Mouse (Mus musculus): ENCODE measurements around the gene Zfp423. TPM values are rescaled to one million over a fixed set of nuclear protein-coding genes. Genes with fewer than 3 reads are reported as not detected.

Zfp423 gene
- not detected in 2 replicates for polyA plus RNA-seq (2012; ENCODE audit: insufficient read depth, insufficient read length, low replicate concordance, missing spikeins)

DNA sequence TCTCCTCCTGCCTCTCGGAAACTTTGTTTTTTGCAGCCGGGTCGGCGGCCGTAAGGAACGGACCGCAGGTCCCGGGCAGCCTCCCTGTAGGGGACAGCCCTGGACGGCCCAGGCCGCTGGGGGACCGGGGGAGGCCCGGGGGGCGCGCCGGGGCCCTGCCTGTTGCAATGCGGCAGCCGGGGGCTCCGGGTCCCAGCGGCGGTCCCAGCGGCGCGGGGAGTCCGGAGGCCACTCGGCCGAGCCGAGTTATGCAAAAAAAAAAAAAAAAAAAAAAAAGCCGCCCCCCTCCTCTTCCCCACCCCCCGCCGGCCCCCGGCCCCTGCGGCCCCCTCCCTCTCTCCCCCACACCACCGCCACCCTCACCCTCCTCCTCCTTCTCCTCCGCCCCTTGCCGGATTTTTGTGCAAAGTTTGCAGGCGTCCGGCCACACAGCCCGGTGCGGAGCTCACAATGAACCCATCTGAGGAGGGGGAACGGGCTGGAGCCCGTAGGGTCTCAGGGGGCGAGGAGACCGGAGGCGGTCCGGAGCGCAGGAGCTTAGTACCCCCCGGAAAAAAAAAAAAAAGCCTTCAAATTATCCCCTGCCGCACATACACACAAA lies at the start of gene Zfp423:
Gene Zfp423, minus strand, starts transcription at position 276 of the 601 bp plus-strand sequence.
- Histone ChIP-seq H3K27ac (ENCODE audit: insufficient read depth, low read depth, low read length) (peak within 1 kb of the TSS; percentile 58; the same call in 1 of the 2 replicates), H3K4me3 (ENCODE audit: insufficient read depth, low read depth, low read length) (peak within 1 kb of the TSS; percentile 72), H3K4me1 (ENCODE audit: control insufficient read depth, insufficient read depth, low read length) (peaks cover 34% of the 10 kb centered on the region)
- WGBS = under 1% methylated on average over 40 of the region's 48 CpGs
- TF ChIP-seq POLR2A (IDR thresholded peaks at IDR 0.05; ENCODE audit: insufficient read depth, low read depth, low read length) (no peak), CTCF (IDR thresholded peaks at IDR 0.05; ENCODE audit: insufficient read depth, low read depth, low read length) (no peak)

DNA sequence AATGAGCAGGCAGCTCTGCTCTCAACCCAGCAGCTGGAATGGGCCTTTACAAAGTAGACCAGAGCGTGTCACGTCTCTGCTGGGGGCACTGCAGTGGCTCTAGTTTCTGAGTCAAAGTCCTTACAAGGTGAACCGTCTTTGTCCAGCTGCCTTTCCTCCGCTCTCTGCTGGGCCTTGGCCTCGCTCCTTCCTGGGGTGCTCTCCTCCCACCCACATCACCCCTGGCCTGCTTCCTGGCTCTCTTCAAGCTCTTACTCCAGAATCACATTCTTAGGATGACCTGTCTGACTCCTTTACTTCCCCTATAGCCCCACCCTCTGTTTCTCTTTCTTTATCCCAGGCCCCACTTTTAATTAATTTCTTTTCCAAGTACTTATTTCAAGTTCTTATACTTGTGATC lies 47.4 kb upstream of the Zfp423 start:
- WGBS = 89% methylated on average over 5 of the region's 5 CpGs

DNA sequence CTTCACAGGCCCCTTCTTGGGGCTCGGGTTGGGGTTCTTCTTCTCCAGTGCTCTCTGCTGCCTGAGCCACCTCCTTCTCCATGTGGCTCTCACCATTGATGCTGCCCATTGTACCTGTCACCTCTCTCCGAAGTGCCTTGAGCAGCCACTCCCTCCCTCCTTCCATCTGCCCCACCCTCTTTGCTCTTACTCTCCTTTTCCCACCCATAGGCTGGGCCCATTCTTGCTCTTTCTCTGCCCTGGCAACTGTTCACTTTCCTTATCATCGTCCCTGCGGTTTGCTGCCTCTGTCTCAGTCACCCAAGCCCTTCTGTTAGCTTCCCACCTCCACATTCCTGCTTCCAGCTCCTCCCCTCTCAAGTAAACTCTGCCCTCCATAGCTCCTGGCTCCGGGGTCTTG lies 25.4 kb upstream of the Zfp423 start:
- H3K27ac ChIP-seq (ENCODE audit: insufficient read depth, low read depth, low read length) = no peak overlapping the region
- no peak overlapping the region for H3K4me3 ChIP-seq (ENCODE audit: insufficient read depth, low read depth, low read length)
- TF ChIP-seq POLR2A (IDR thresholded peaks at IDR 0.05; ENCODE audit: insufficient read depth, low read depth, low read length) (no peak), CTCF (IDR thresholded peaks at IDR 0.05; ENCODE audit: insufficient read depth, low read depth, low read length) (no peak)
- H3K4me1 ChIP-seq (ENCODE audit: control insufficient read depth, insufficient read depth, low read length) = no peaks in the 10 kb centered on the region; the same call in 1 of the 2 replicates
- 71% methylated on average over 5 of the region's 5 CpGs for WGBS

More for the DNA sequence above, 47.4 kb upstream of the Zfp423 start:
- Histone ChIP-seq H3K27ac (ENCODE audit: insufficient read depth, low read depth, low read length) (no peak overlapping the region), H3K4me3 (ENCODE audit: insufficient read depth, low read depth, low read length) (no peak overlapping the region), H3K4me1 (ENCODE audit: control insufficient read depth, insufficient read depth, low read length) (no peaks in the 10 kb centered on the region)
- no peak for TF ChIP-seq CTCF (IDR thresholded peaks at IDR 0.05; ENCODE audit: insufficient read depth, low read depth, low read length)
- no peak for TF ChIP-seq POLR2A (IDR thresholded peaks at IDR 0.05; ENCODE audit: insufficient read depth, low read depth, low read length)

DNA sequence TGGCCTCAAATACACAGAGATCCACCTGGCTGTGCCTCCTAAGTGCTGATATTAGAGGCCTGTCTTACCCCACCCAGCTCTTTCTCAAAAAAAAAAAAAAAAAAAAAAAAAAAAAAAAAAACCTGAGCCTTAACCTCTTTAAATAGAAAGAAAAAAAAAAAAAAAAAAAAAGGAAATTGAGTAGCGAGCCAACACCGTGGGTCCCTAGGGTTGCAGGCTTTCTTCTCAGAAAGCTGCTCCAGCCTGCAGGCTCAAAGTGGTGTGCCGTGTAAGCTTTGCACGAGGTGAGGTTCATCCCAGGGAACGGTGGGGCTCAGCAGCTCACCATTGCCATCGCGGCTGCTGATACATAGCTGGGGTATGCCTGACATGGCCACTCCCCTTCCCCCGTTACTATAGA lies 24.6 kb upstream of the Zfp423 start:
- Histone ChIP-seq H3K4me3 (ENCODE audit: insufficient read depth, low read depth, low read length) (no peak overlapping the region), H3K27ac (ENCODE audit: insufficient read depth, low read depth, low read length) (no peak overlapping the region), H3K4me1 (ENCODE audit: control insufficient read depth, insufficient read depth, low read length) (no peaks in the 10 kb centered on the region; the same call in 1 of the 2 replicates)
- TF ChIP-seq CTCF (IDR thresholded peaks at IDR 0.05; ENCODE audit: insufficient read depth, low read depth, low read length) (no peak), POLR2A (IDR thresholded peaks at IDR 0.05; ENCODE audit: insufficient read depth, low read depth, low read length) (no peak)
- WGBS = 60% methylated on average over 8 of the region's 8 CpGs

DNA sequence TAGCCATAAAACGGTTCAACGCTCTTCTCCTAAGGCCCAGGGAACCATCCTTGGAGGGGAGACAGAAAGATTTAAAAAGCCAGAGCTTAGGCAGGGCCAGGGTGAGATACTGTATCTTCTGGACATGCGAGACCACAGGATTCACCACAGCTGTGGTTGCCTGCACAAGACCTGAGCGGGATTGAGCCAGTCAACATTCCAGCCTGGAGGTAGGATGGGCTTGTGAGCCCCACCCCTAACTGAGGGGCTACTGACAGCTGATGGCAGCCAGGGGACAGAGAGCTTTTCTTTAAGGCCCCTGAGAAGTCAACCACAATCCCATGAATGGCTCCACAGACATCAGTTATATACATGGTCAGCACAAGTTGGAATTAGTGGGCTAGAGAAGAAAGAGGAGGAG lies 23.5 kb upstream of the Zfp423 start:
- TF ChIP-seq CTCF (IDR thresholded peaks at IDR 0.05; ENCODE audit: insufficient read depth, low read depth, low read length) (no peak), POLR2A (IDR thresholded peaks at IDR 0.05; ENCODE audit: insufficient read depth, low read depth, low read length) (no peak)
- 86% methylated on average over 4 of the region's 4 CpGs for WGBS
- H3K4me3 ChIP-seq (ENCODE audit: insufficient read depth, low read depth, low read length) = no peak overlapping the region
- H3K4me1 ChIP-seq (ENCODE audit: control insufficient read depth, insufficient read depth, low read length) = no peaks in the 10 kb centered on the region; the same call in 1 of the 2 replicates
- no peak overlapping the region for H3K27ac ChIP-seq (ENCODE audit: insufficient read depth, low read depth, low read length)

DNA sequence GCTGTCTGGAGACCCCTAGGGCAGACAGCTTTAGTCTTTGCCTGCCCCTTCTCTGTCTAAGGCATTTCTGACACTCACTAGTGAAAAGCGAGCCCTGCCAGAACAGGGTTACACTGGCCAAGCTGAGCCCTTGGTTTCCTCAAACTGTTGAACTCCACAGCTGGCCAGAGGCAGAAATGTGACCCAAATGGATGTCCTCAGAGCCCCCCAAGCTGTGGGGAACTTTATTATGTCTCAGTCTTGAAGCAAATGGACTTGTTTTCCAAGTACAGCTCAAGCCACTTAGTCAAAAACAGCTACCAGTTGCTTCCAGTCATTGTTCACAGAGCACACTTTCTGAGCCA lies 16.0 kb upstream of the Zfp423 start:
- no peak overlapping the region for H3K27ac ChIP-seq (ENCODE audit: insufficient read depth, low read depth, low read length)
- TF ChIP-seq CTCF (IDR thresholded peaks at IDR 0.05; ENCODE audit: insufficient read depth, low read depth, low read length) (no peak), POLR2A (IDR thresholded peaks at IDR 0.05; ENCODE audit: insufficient read depth, low read depth, low read length) (no peak)
- H3K4me3 ChIP-seq (ENCODE audit: insufficient read depth, low read depth, low read length) = no peak overlapping the region
- 64% methylated on average over 1 of the region's 1 CpGs for WGBS
- peaks cover 10% of the 10 kb centered on the region for H3K4me1 ChIP-seq (ENCODE audit: control insufficient read depth, insufficient read depth, low read length)

DNA sequence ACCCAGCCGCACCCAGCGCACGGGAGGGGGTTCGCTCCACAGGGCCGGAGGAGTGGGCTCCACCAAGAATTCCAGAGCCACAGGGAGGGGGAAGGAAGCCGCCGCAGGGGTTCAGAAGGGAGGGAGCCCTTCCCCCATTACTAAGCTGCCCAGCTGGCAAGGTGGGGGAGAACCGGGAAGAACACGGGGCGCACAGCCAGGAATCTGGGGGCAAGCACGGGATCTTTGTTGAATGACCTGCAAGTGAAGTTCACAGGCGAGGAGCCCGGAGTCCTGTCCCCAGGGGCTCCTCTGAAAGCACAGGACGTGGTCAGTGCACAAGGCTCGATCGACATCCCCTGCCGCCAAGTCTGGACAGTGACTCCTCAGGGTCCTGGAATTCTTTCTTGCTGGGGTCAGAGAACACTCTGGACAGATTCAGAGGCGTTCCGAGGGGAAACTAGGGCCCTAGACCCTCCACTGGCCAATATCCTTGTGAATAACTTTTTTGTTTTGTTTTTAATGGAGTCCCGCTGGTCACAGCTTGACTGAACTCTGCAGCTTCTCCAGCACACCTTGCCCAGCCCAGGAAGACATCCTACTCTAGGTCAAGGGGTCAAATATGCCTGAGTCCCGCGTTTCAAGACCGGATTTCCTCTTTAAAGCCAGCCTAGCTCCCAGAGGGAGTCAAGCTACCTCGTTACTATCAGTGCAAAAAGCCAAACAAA lies 15.5 kb upstream of the Zfp423 start:
- no peak overlapping the region for H3K27ac ChIP-seq (ENCODE audit: insufficient read depth, low read depth, low read length)
- peaks cover 10% of the 10 kb centered on the region for H3K4me1 ChIP-seq (ENCODE audit: control insufficient read depth, insufficient read depth, low read length)
- no peak for TF ChIP-seq POLR2A (IDR thresholded peaks at IDR 0.05; ENCODE audit: insufficient read depth, low read depth, low read length)
- TF ChIP-seq CTCF (IDR thresholded peaks at IDR 0.05; ENCODE audit: insufficient read depth, low read depth, low read length) = no peak
- peak overlapping the region; percentile 3; the same call in 1 of the 2 replicates for H3K4me3 ChIP-seq (ENCODE audit: insufficient read depth, low read depth, low read length)
- 15% methylated on average over 24 of the region's 24 CpGs for WGBS

DNA sequence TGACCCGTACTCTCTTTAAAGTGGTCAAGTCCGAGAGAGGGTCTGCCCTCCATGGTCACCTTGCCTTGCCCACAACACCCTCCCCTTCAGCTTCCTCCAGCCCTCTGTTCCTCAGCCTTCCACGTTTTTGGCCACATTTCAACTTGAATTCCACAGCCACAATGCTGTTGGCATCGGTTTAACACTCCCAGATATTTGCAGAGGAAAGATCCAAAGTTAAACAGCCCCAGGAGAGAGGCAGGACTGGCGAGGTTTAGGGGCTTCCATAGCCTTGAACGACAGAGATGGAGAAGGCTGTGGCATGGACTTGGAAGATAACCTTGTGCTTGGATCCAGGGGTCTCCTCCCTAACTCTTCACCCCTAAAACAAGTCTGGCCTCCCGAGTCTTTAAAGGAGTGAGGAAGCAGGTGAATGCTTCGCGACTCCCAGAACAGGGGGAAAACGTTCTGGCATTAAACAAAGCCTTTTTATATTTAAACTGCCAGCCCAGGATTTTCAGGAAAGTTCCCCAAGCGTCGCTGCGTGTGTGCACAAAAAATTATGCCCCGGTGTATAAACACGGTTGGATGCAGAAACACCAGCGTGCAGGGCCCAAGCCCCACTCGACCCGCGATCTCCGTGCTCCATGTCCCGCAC lies 14.8 kb upstream of the Zfp423 start:
- 12% methylated on average over 21 of the region's 21 CpGs for WGBS
- TF ChIP-seq POLR2A (IDR thresholded peaks at IDR 0.05; ENCODE audit: insufficient read depth, low read depth, low read length) (no peak), CTCF (IDR thresholded peaks at IDR 0.05; ENCODE audit: insufficient read depth, low read depth, low read length) (no peak)
- H3K4me3 ChIP-seq (ENCODE audit: insufficient read depth, low read depth, low read length) = peak overlapping the region; percentile 3; the same call in 1 of the 2 replicates
- H3K4me1 ChIP-seq (ENCODE audit: control insufficient read depth, insufficient read depth, low read length) = peaks cover 10% of the 10 kb centered on the region
- H3K27ac ChIP-seq (ENCODE audit: insufficient read depth, low read depth, low read length) = no peak overlapping the region
